Mouse (Mus musculus) frontal cortex, postnatal 36 days (tissue): ENCODE measurements around the gene Ppm1e.
A peak's percentile ranks its signal among the peaks of the same experiment; 100 is the strongest.

ENCODE experiments used
- DNase-seq, 2 experiments: peaks; one replicate each; pipeline ENCODE4 v3.0.0; 2022; ENCODE audit warnings: low spot score in 2 of 2

Ppm1e gene

GRCm38 (mm10) chr11:87250132-87250531 is 108.7 kb downstream of the Ppm1e start:
- no peak for DNase-seq

- DNase-seq: no peak
Observed at GRCm38 (mm10) chr11:87247494-87247866, 111.3 kb downstream of the Ppm1e start.

GRCm38 (mm10) chr11:87246724-87247493 is 111.9 kb downstream of the Ppm1e start:
- peak in 1 of 2 experiments; percentile 51 for DNase-seq

GRCm38 (mm10) chr11:87246107-87246651 is 112.6 kb downstream of the Ppm1e start:
- DNase-seq: no peak

GRCm38 (mm10) chr11:87245171-87245840 is 113.5 kb downstream of the Ppm1e start:
- no peak for DNase-seq

- DNase-seq: no peak
Observed at GRCm38 (mm10) chr11:87241256-87241655, 117.6 kb downstream of the Ppm1e start.

- DNase-seq: no peak
Observed at GRCm38 (mm10) chr11:87240833-87241215, 118.0 kb downstream of the Ppm1e start.

GRCm38 (mm10) chr11:87240141-87240832 is 118.5 kb downstream of the Ppm1e start:
- no peak for DNase-seq

- no peak for DNase-seq
Observed at GRCm38 (mm10) chr11:87238891-87239530, 119.8 kb downstream of the Ppm1e start.

- DNase-seq: no peak
Observed at GRCm38 (mm10) chr11:87235486-87235872, 123.3 kb downstream of the Ppm1e start.

GRCm38 (mm10) chr11:87234743-87235485 is 123.9 kb downstream of the Ppm1e start:
- no peak for DNase-seq

- no peak for DNase-seq
Observed at GRCm38 (mm10) chr11:87233377-87233776, 125.4 kb downstream of the Ppm1e start.

- DNase-seq: no peak
Observed at GRCm38 (mm10) chr11:87227056-87227455, 131.8 kb downstream of the Ppm1e start.

GRCm38 (mm10) chr11:87222686-87223085 is 136.1 kb downstream of the Ppm1e start:
- no peak for DNase-seq

GRCm38 (mm10) chr11:87212313-87212712 is 146.5 kb downstream of the Ppm1e start:
- no peak for DNase-seq
